Mouse (Mus musculus) cerebellum, adult 11 months (tissue): ENCODE measurements around the gene Atg2b.

Source experiments
- DNase-seq: peaks from one replicate; pipeline ENCODE4 v3.0.0; 2022

Gene Atg2b

GRCm38 (mm10) chr12:105678762-105679161, 6.2 kb downstream of the Atg2b start:
- no peak for DNase-seq

GRCm38 (mm10) chr12:105678211-105678610, 6.8 kb downstream of the Atg2b start:
- no peak for DNase-seq

- DNase-seq, result no peak
These were observed 8.7 kb downstream of the Atg2b start for GRCm38 (mm10) chr12:105676274-105676673.

GRCm38 (mm10) chr12:105655850-105656249, 29.2 kb downstream of the Atg2b start:
- no peak for DNase-seq

DNA sequence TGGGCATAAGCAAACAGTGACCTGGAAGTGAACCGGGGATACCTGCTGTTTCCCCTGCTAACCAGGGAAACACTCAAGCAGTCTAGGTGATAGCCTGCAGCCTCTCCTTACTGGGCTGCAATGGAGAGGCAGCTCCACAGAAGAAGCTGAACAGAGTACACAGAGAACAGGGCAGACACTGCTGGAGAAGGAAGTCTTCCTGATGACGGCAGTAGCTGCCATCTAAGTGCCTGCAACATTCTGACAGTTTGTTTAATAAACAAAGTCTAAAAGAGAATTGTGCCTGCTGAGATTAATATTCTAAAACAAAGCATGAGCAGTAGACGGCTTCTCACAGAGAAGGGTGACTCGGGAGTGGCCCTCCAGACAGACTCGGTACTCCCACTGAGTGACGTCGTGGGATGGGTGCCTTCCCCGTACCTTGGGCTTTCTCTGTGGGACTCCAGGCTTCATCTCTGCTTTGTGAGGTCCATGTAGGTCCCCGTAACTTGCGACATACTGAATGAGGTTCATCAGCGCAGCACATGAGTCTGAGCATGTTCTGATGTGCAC, 42.2 kb downstream of the Atg2b start:
- no peak for DNase-seq

- no peak for DNase-seq
These were observed 47.5 kb downstream of the Atg2b start for GRCm38 (mm10) chr12:105637554-105637953.

- DNase-seq, result no peak
These were observed 48.5 kb downstream of the Atg2b start for GRCm38 (mm10) chr12:105636551-105636950.

- no peak for DNase-seq
These were observed 50.5 kb downstream of the Atg2b start for GRCm38 (mm10) chr12:105634374-105635067.

- DNase-seq, result no peak
These were observed 59.2 kb downstream of the Atg2b start for GRCm38 (mm10) chr12:105625798-105626197.

DNA sequence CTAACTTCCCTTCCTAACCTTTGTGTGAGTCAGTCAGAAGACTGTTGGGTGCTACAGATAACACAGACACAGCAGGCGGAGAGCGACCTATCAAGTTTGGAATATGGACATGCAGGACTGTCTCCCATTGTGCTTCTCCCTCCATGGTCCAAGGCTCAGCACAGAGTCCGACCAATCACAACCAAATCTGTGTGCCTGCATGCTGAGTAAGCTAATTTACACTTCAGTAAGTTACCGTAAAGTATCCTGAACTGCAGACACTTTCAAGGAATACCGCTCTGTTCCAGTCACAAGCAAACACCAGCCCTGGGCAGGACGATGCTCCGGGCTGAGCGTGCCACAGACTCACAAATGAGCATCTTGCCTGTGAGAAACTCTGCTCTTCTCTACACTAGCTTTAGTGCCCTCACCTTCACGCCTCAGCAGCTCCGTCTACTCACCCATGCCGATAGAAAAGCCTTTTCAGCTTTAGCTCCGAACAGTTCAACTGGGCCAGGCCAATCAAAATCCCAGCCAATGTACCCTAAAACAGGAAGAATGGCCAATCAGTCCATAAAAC, 62.0 kb downstream of the Atg2b start:
- DNase-seq, result no peak

DNA sequence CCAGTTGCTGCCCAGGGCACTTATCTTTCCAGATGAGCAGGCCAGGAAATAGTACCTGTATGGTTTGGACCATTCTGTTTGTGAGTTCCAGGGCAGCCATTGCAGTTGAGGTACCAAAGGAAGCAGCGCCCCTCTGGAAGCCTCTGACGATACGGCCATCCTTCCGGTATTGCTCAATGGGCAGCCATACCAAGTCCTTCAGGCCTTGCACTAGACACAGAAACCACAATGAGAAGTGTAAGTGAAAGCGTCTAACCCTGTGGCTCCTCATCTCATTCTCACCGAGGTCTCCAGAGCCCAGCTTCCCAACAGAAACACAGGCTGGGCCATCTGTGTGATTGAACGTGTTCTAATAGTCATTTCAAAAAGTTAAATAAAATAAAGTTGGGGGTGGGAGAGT, 63.0 kb downstream of the Atg2b start:
- DNase-seq, result no peak

GRCm38 (mm10) chr12:105613559-105613958, 71.5 kb downstream of the Atg2b start:
- no peak for DNase-seq

DNA sequence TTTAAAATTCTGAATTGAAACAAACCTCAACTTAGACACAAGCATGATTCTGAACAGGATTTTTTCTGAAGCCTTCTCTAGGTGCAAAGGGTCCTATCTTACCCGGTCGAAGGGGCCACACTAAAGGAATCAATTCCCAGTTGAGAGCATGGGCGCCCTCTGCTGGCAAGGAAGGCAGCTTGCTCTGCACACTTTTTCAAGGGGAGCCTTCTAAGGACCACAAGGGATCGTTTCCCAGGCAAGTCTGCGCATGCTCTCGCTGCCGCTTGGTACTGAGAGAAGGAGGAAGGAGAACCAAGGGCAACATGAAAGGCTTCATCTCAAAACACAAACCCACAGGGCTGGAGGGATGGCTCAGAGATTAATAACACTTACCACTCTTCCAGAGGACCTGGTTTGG, 73.3 kb downstream of the Atg2b start:
- DNase-seq, result peak; percentile 23

DNA sequence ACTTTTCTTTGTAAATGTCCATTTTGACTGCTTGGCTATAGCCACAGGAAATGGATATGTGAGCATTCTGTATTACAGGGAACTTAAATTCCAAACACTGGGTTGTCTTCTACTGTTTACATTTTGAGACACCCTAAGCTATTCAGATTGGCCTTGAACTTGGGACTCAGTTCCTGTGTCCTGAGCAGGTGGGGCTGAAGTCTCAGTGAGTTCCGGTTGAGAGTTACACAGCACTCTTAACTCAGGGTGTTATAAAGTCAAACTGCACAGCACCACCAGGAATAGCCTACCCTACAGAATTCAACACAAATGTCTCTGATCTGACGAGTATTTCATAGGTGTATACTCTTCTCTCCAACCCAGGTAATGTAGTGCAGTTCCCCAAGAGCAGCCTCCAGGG, 74.0 kb downstream of the Atg2b start:
- DNase-seq, result no peak

GRCm38 (mm10) chr12:105606881-105607280, 78.1 kb downstream of the Atg2b start:
- DNase-seq, result no peak

- DNase-seq, result no peak
These were observed 79.8 kb downstream of the Atg2b start for GRCm38 (mm10) chr12:105605212-105605611.

DNA sequence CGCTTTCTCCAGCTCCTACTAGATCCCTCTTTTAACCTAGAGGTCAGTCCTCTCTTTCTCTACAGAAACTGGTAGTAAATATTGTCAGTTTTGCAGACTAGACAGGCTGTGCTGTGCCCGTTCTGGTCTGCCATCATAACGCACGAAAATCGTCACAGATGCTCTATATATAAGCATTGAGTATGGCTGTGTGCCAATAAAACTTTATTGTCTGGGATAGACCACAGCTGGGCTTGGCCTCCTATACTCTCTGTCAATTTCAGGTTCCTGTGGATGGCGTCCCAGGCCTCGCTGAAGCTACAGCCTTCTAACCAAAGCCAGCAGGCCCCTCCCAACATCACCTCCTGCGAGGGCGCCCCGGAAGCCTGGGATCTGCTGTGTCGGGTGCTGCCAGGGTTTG, 81.1 kb downstream of the Atg2b start:
- no peak for DNase-seq

DNA sequence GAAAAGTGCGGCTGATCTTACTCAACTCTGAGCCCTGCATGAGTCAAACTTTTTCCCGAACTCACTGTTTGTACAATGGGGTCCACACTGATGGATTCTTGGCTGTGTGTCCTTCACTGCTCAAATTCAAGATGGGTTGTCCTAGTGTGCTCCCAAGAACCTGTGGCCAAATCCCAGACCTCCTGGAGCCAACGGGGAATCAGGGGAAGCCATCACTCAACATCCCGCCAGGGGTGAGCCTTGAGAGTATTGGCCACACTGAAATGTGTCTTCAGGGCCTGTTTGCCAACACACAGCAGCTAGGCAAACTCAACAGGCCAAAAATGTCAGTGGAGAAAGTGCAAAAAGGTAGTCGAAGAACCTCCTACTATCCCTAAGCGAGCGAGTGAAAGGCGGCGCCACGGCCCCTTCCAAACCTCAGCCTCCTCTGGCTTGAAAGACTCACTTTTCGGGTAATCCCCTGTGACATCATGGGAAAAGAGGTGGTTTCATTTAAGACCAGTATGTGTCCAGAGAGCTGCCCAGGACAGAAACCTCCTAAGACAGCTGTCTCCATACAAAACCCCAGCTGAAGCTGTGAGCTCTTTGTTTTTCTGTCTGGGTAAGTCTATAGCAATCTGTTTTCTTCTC, 82.3 kb downstream of the Atg2b start, which contains the start of gene Bdkrb1:
TSS of gene Bdkrb1 (plus strand) at position 505 of the 630 bp plus-strand sequence.
- no peak for DNase-seq

GRCm38 (mm10) chr12:105601586-105601985, 83.4 kb downstream of the Atg2b start:
- DNase-seq, result no peak

GRCm38 (mm10) chr12:105599098-105599497, 85.9 kb downstream of the Atg2b start:
- DNase-seq, result no peak

- DNase-seq, result no peak
These were observed 86.5 kb downstream of the Atg2b start for GRCm38 (mm10) chr12:105598503-105598902.

- no peak for DNase-seq
These were observed 87.9 kb downstream of the Atg2b start for GRCm38 (mm10) chr12:105597135-105597534.

GRCm38 (mm10) chr12:105593471-105593870, 91.5 kb downstream of the Atg2b start:
- no peak for DNase-seq

DNA sequence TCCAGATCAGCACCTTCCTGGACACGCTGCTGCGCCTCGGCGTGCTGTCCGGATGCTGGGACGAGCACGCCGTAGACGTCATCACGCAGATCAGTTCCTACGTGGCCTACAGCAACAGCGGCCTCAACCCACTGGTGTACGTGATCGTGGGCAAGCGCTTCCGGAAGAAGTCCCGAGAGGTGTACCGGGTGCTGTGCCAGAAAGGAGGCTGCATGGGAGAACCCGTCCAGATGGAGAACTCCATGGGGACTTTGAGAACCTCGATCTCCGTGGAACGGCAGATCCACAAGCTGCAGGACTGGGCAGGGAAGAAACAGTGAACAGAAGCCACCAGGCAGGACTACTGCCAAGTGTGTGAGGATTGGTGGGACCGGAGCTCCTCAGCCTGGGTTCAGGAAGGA, 92.7 kb downstream of the Atg2b start:
- DNase-seq, result peak; percentile 15
